Mouse (Mus musculus) forebrain, embryonic 13.5 days (tissue): ENCODE measurements around the gene Tbx4. TPM values are rescaled to one million over a fixed set of nuclear protein-coding genes. Genes with fewer than 3 reads are reported as not detected.
A peak's percentile ranks its signal among the peaks of the same experiment; 100 is the strongest.

ENCODE experiments used
- ATAC-seq: fragments of 200-750 bp; cut with Nextera tagmentation; 2 replicates; pipeline ENCODE4 v1.8.0; 2017
- H3K27ac ChIP-seq: fragments of 300-500 bp; sonication (generic); 2 replicates; pipeline ENCODE4 v1.5.1; 2015; ENCODE audit warnings: inconsistent platforms, mild to moderate bottlenecking, moderate library complexity
- H3K27me3 ChIP-seq: fragments of 300-500 bp; sonication (generic); 2 replicates; pipeline ENCODE4 v1.6.1; 2015; ENCODE audit warnings: mild to moderate bottlenecking, inconsistent platforms
- H3K36me3 ChIP-seq: fragments of 300-500 bp; sonication (generic); 2 replicates; pipeline ENCODE4 v1.6.1; 2015; ENCODE audit warnings: mild to moderate bottlenecking, inconsistent platforms; ENCODE audit not compliant: poor library complexity, severe bottlenecking
- H3K4me1 ChIP-seq: fragments of 300-500 bp; sonication (generic); 2 replicates; pipeline ENCODE4 v1.6.1; 2015; ENCODE audit warnings: inconsistent platforms
- H3K4me2 ChIP-seq: fragments of 300-500 bp; sonication (generic); 2 replicates; pipeline ENCODE4 v1.6.1; 2015; ENCODE audit warnings: inconsistent platforms, mild to moderate bottlenecking, moderate library complexity
- H3K4me3 ChIP-seq: fragments of 300-500 bp; sonication (generic); 2 replicates; pipeline ENCODE4 v1.5.1; 2015; ENCODE audit warnings: mild to moderate bottlenecking, inconsistent platforms
- H3K9ac ChIP-seq: fragments of 300-500 bp; sonication (generic); 2 replicates; pipeline ENCODE4 v1.6.1; 2015; ENCODE audit warnings: mild to moderate bottlenecking, inconsistent platforms
- H3K9me3 ChIP-seq: fragments of 300-500 bp; sonication (generic); replicated peaks from 2 replicates; pipeline ENCODE4 v1.6.1; 2016; ENCODE audit warnings: inconsistent platforms
- whole genome bisulfite sequencing: fragments of 180-500 bp; shearing (Covaris S2); methylation state at CpG from one replicate; pipeline ENCODE4 v1.1.7; 2015; 5-methylcytosine and 5-hydroxymethylcytosine counted together
- polyA plus RNA-seq: library from polyadenylated mRNA; unstranded; fragments of >200 nt; fragmentation: Nextera tagmentation; extraction: Ambion mirVana; gene quantifications from 2 replicates; pipeline ENCODE4 v1.2.1, GENCODE M21; 2015

Gene Tbx4
- polyA plus RNA-seq, 1 experiment from 2014 or later = 0.06 TPM

DNA sequence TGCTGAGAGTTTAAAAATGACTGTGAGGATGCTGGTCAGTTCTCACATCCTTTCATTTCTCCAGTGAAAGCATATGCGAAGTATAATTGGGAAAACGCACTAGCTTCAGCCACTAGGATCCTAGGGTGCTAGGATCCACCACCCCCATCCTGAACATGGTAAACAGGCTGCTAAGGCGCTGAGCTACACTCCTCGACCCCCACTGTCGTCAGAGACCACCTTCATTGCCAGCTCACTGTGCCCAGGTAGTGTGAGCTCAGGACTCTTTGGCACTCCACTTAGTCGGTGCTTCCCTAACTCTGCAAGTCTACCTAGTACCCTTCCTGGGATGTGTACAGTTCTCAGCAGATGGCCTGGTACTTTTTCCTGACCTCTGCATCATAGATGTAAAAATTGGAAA is 6.5 kb downstream of the Tbx4 start:
- WGBS = under 1% methylated on average over 6 of the region's 6 CpGs
- no peak overlapping the region for H3K4me3 ChIP-seq
- H3K9ac ChIP-seq = no peak overlapping the region
- ATAC-seq = no peak
- H3K4me1 ChIP-seq = peaks cover 12% of the 10 kb centered on the region
- no peak overlapping the region for H3K4me2 ChIP-seq
- H3K27ac ChIP-seq = no peak overlapping the region
- peaks cover 98% of the 10 kb centered on the region for H3K27me3 ChIP-seq
- no peaks in the 10 kb centered on the region for H3K9me3 ChIP-seq
- H3K36me3 ChIP-seq = no peaks in the 10 kb centered on the region

DNA sequence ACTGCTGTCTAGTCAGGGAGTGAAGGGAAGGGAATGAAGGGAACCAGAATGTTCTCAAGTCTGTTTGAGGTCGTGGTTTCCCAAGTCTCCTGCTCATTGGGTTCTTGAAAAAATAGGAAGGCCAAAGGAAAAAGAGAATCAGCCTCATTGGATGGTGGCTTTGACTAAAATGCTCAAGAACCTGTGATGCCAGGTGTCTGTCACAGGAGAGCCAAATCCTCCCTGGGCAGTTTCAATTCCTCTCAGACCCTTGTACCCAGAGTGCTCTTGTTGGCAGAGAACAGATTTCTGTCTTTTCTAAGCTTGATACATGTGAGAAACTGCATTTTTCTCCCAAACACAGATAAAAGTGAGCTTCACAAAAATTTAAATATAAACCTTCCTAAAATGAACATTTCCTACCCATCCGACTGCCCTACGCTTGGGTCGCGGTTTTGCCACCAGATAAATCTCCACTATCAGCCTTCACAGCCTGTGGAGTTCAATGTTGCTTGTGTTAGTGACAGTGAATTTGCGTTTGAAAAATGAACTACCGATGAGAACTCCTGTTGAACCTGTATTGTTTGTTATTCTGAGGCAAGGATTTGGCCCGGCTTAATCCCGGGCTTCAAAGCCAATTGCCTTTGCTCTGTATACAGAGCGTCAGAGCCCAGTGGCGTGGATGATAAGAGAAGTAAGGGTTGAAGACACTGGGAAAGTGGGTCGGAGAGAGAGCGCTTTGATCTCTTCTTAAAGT is 7.3 kb downstream of the Tbx4 start:
- H3K36me3 ChIP-seq = no peaks in the 10 kb centered on the region
- H3K9me3 ChIP-seq = no peaks in the 10 kb centered on the region
- no peak overlapping the region for H3K4me3 ChIP-seq
- no peak overlapping the region for H3K4me2 ChIP-seq
- H3K27me3 ChIP-seq = peaks cover 100% of the 10 kb centered on the region
- no peak for ATAC-seq
- H3K9ac ChIP-seq = no peak overlapping the region
- H3K4me1 ChIP-seq = peaks cover 12% of the 10 kb centered on the region
- no peak overlapping the region for H3K27ac ChIP-seq
- 2% methylated on average over 13 of the region's 13 CpGs for WGBS

- H3K9me3 ChIP-seq = no peaks in the 10 kb centered on the region
- ATAC-seq = no peak
- H3K27me3 ChIP-seq = peaks cover 99% of the 10 kb centered on the region
- H3K4me2 ChIP-seq = no peak overlapping the region
- no peak overlapping the region for H3K9ac ChIP-seq
- H3K4me3 ChIP-seq = no peak overlapping the region
- peaks cover 12% of the 10 kb centered on the region for H3K4me1 ChIP-seq
- WGBS = 1% methylated on average over 3 of the region's 3 CpGs
- H3K27ac ChIP-seq = no peak overlapping the region
- H3K36me3 ChIP-seq = no peaks in the 10 kb centered on the region
These were observed 7.9 kb downstream of the Tbx4 start for GRCm38 (mm10) chr11:85894136-85894530.

DNA sequence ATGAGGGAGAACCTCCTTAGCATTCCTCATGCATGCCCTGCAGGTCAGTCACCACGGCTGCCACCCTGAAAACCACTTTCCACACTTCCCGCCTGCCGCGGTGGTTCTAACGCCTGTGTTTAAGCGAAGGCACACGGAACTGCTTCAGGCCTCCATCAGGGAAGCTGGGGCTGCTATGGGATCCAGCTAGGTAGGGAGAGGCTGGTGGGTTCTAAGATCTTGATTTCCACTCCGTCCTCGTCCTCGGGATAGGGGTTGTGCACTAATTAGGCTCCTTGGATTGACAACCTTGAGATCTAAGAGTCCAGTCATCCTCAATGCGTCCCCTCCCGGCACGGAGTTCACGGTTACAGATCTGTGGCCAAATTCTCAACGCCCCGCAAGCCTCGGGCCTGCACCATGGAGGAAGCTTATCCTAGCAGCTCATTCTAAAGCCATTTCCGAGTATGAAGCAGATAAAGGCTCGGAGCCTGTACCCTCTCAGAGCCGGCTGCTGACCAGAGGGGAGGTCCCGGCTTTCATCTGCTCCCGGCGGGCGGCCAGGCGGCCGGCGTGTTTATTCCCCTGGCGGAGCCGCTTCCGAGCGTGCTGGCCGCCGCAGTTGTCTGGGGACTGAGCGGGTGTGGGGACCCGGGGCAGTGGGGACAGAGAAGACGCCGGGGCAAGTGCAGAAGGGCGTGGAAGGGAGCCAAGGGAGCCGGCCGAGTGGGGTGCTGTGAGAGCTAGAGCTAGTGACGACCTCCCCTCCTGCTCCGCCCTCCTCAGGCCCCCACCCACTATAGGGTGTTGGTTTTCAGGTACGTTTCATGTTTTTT is 8.7 kb downstream of the Tbx4 start:
- Histone ChIP-seq H3K27ac (no peak overlapping the region), H3K4me2 (peak overlapping the region; percentile 52), H3K4me1 (peaks cover 12% of the 10 kb centered on the region), H3K36me3 (no peaks in the 10 kb centered on the region), H3K27me3 (peaks cover 95% of the 10 kb centered on the region), H3K4me3 (peak overlapping the region; percentile 21), H3K9me3 (no peaks in the 10 kb centered on the region), H3K9ac (no peak overlapping the region)
- WGBS = 1% methylated on average over 43 of the region's 43 CpGs
- 0 out of 2 replicates have a peak, but pooled peaks have one; percentile 13 for ATAC-seq

- Histone ChIP-seq H3K9me3 (no peaks in the 10 kb centered on the region), H3K4me2 (no peak overlapping the region), H3K4me3 (no peak overlapping the region), H3K9ac (no peak overlapping the region), H3K4me1 (peaks cover 9% of the 10 kb centered on the region), H3K27ac (no peak overlapping the region), H3K27me3 (peaks cover 95% of the 10 kb centered on the region), H3K36me3 (no peaks in the 10 kb centered on the region)
- ATAC-seq = no peak
- WGBS = 27% methylated on average over 9 of the region's 13 CpGs
These were observed 10.2 kb downstream of the Tbx4 start for GRCm38 (mm10) chr11:85896335-85896985.

GRCm38 (mm10) chr11:85900291-85900690 is 14.1 kb downstream of the Tbx4 start:
- H3K4me3 ChIP-seq = no peak overlapping the region
- H3K9ac ChIP-seq = no peak overlapping the region
- H3K4me1 ChIP-seq = peaks cover under 1% of the 10 kb centered on the region
- H3K27ac ChIP-seq = no peak overlapping the region
- no peaks in the 10 kb centered on the region for H3K9me3 ChIP-seq
- H3K36me3 ChIP-seq = no peaks in the 10 kb centered on the region
- ATAC-seq = no peak
- H3K4me2 ChIP-seq = no peak overlapping the region
- peaks cover 72% of the 10 kb centered on the region for H3K27me3 ChIP-seq

DNA sequence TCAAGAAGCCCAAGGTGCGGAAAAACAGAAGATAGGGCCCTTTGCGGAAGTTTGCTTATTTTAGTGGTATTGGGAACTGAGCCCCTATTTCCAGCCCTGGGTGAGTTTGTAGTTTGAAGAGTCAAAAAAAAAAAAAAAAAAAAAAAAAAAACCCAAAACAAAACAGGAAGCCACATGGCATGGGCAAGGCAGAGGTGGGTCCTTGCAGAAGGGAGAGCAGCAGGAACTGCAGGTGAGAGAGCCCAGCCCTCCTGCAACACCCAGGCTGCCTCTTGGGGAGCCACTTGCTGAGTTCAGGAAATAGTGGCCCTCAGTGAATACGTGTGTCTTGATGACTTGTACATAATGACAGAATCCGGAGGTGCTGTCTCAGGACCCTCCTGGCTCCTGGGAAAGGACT is 23.3 kb downstream of the Tbx4 start:
- H3K9me3 ChIP-seq = no peaks in the 10 kb centered on the region
- no peak overlapping the region for H3K9ac ChIP-seq
- H3K4me3 ChIP-seq = no peak overlapping the region
- no peaks in the 10 kb centered on the region for H3K36me3 ChIP-seq
- H3K4me2 ChIP-seq = no peak overlapping the region
- 75% methylated on average over 4 of the region's 4 CpGs for WGBS
- H3K27me3 ChIP-seq = peaks cover 6% of the 10 kb centered on the region; the same call in 1 of the 2 replicates
- no peak overlapping the region for H3K27ac ChIP-seq
- no peak for ATAC-seq
- no peaks in the 10 kb centered on the region; the same call in 1 of the 2 replicates for H3K4me1 ChIP-seq

DNA sequence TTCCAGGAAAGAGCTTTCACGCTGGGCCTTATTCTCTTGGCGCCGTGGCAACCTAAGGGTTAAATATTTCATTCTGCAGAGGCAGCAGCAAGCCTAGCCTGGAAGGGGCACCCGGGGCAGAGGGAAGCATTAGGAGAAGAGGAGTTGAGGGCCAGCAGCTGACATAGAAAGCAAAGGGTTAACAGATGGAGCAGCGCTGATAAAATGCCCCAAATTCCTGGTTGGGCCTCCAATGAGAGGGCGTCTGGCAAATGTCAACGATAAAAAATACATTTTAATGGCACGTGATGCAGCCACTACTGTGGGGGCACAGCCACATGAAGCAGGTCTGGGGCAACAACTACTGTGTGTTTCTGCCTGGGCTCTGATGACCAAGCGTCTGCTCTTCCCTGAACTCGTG is 23.9 kb downstream of the Tbx4 start:
- no peak overlapping the region for H3K4me2 ChIP-seq
- no peak overlapping the region for H3K9ac ChIP-seq
- no peaks in the 10 kb centered on the region for H3K36me3 ChIP-seq
- ATAC-seq = no peak
- H3K4me1 ChIP-seq = no peaks in the 10 kb centered on the region; the same call in 1 of the 2 replicates
- 50% methylated on average over 10 of the region's 10 CpGs for WGBS
- H3K4me3 ChIP-seq = no peak overlapping the region
- no peak overlapping the region for H3K27ac ChIP-seq
- no peaks in the 10 kb centered on the region for H3K9me3 ChIP-seq
- peaks cover 6% of the 10 kb centered on the region; the same call in 1 of the 2 replicates for H3K27me3 ChIP-seq

DNA sequence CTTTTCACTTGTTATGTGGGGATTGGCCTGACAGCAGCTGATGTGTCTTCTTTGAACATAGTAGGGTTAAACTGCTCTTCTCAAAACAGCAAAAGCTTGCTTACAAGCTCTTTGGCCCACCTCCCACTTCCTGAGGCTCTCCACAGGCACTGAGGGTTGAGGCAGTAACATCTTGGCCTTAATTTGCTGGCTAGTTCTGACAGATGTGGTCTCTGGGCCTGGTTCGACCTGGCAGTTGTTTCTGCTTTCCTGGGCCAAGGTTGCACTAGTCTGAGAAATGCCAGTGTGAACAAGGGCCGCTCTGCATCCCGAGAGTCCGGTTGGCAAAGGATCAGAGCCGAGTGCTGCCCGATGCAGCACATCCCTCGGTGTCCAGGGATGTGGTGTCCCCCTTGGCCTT is 27.3 kb downstream of the Tbx4 start:
- Histone ChIP-seq H3K4me1 (peaks cover 26% of the 10 kb centered on the region), H3K4me2 (no peak overlapping the region), H3K9ac (no peak overlapping the region), H3K9me3 (no peaks in the 10 kb centered on the region), H3K36me3 (no peaks in the 10 kb centered on the region), H3K27ac (no peak overlapping the region), H3K4me3 (no peak overlapping the region), H3K27me3 (peaks cover 19% of the 10 kb centered on the region)
- no peak for ATAC-seq
- WGBS = 88% methylated on average over 7 of the region's 7 CpGs

GRCm38 (mm10) chr11:85917091-85917992 is 31.1 kb downstream of the Tbx4 start:
- H3K36me3 ChIP-seq = no peaks in the 10 kb centered on the region
- no peaks in the 10 kb centered on the region for H3K9me3 ChIP-seq
- H3K27me3 ChIP-seq = peaks cover 29% of the 10 kb centered on the region
- H3K9ac ChIP-seq = no peak overlapping the region
- ATAC-seq = no peak
- 35% methylated on average over 12 of the region's 12 CpGs for WGBS
- peaks cover 31% of the 10 kb centered on the region for H3K4me1 ChIP-seq
- peak overlapping the region; percentile 38; the same call in 1 of the 2 replicates for H3K4me2 ChIP-seq
- no peak overlapping the region for H3K27ac ChIP-seq
- H3K4me3 ChIP-seq = no peak overlapping the region

GRCm38 (mm10) chr11:85917993-85918325 is 31.7 kb downstream of the Tbx4 start:
- Histone ChIP-seq H3K9me3 (no peaks in the 10 kb centered on the region), H3K27me3 (peaks cover 35% of the 10 kb centered on the region), H3K4me3 (no peak overlapping the region), H3K9ac (no peak overlapping the region), H3K36me3 (no peaks in the 10 kb centered on the region), H3K4me1 (peaks cover 31% of the 10 kb centered on the region), H3K4me2 (peak overlapping the region; percentile 38; the same call in 1 of the 2 replicates), H3K27ac (no peak overlapping the region)
- WGBS = 6% methylated on average over 11 of the region's 11 CpGs
- no peak for ATAC-seq
